Mouse (Mus musculus): ENCODE results near the gene 1500011B03Rik. TPM values are rescaled to one million over a fixed set of nuclear protein-coding genes. Genes with fewer than 3 reads are reported as not detected.

1500011B03Rik gene
- polyA plus RNA-seq (2012; rRNA removed), result 13.9 and 14.2 TPM in 2 replicates

DNA sequence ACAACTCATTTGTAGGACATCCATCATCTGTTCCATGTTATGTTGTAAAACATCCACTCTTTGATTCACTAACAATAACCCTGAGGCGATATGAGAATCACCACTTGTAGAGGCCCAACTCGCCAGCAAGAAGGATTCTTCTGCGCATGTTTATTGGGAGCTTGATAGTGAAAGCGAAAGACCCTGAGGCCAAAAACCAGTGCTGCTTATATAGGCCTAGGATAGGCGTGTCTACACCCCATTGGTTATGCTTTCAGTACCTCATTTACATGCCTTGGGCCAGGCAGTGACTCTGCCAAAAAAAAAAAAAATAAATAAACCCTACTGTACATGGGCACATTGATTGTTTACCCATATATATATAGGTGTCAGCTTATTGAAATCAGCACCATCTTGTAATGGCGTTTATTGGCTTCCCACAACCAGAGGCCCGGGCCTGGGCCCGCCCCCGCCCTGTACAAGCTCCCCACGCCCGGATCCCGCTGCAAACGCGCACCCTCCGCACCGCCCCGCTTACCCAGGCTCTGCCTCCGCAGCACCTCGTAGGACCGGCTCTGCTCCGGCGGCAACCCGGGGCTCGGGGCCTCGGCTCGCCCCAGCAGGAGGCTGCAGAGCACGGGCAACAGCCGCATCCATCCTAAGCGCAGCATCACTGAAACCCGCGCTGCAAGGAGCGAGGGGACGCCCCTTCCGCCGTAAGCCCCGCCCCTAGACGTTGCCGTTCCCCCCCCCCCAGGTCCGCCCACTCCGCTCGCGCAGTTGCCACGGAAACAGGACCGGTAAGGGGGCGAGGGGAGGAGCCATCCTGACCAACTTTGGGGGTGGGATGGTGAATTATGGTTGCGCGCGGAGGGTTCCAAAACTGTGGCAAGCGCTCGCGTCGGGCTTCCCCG is at the start of gene 1500011B03Rik:
Gene 1500011B03Rik, minus strand, starts transcription at position 673 of the 893 bp plus-strand sequence.

GRCm38 (mm10) chr5:114858582-114858981 is 35.3 kb upstream of the 1500011B03Rik start, which contains the start of gene Gm9936:
Gene Gm9936, minus strand, starts transcription at chr5:114858682.

GRCm38 (mm10) chr5:114853364-114853763 is 30.1 kb upstream of the 1500011B03Rik start, which contains the start of gene 4930519G04Rik:
Gene 4930519G04Rik, plus strand, starts transcription at chr5:114853664.

GRCm38 (mm10) chr5:114775056-114775979 is 48.0 kb downstream of the 1500011B03Rik start, which contains the start of gene Git2:
Gene Git2, minus strand, starts transcription at chr5:114775517.

GRCm38 (mm10) chr5:114774403-114775051 is 48.7 kb downstream of the 1500011B03Rik start, which contains the start of gene Ankrd13a:
Gene Ankrd13a, plus strand, starts transcription at chr5:114774677.

Other genes starting within 250 kb of the 1500011B03Rik start
- 0.58 and 0.63 TPM in 2 replicates for gene Trpv4, start 165.0 kb downstream of the 1500011B03Rik start, polyA plus RNA-seq (2012; rRNA removed)
- gene Gltp, start 132.5 kb downstream of the 1500011B03Rik start, polyA plus RNA-seq (2012; rRNA removed), result 14.7 and 16.2 TPM in 2 replicates
- gene Tchp, start 115.7 kb downstream of the 1500011B03Rik start, polyA plus RNA-seq (2012; rRNA removed), result 4.8 and 5.4 TPM in 2 replicates
- 28.5 and 31.8 TPM in 2 replicates for gene Ankrd13a, start 48.8 kb downstream of the 1500011B03Rik start, polyA plus RNA-seq (2012; rRNA removed)
- gene Git2, start 48.0 kb downstream of the 1500011B03Rik start, polyA plus RNA-seq (2012; rRNA removed), result 14.6 and 19.2 TPM in 2 replicates
- 0.01 TPM in 1 of 2 replicates, not detected in the other for gene 4930519G04Rik, start 30.2 kb upstream of the 1500011B03Rik start, polyA plus RNA-seq (2012; rRNA removed)
- gene Gm9936, start 35.2 kb upstream of the 1500011B03Rik start, polyA plus RNA-seq (2012; rRNA removed), result 0.01 TPM in 1 of 2 replicates, not detected in the other
- gene Oasl2, start 73.5 kb upstream of the 1500011B03Rik start, polyA plus RNA-seq (2012; rRNA removed), result 12.9 and 17.0 TPM in 2 replicates
- 3.1 and 6.2 TPM in 2 replicates for gene Oasl1, start 99.8 kb upstream of the 1500011B03Rik start, polyA plus RNA-seq (2012; rRNA removed)
- 7.1 and 7.9 TPM in 2 replicates for gene 2210016L21Rik, start 118.7 kb upstream of the 1500011B03Rik start, polyA plus RNA-seq (2012; rRNA removed)
- gene Hnf1a, start 147.6 kb upstream of the 1500011B03Rik start, polyA plus RNA-seq (2012; rRNA removed), result 2.3 and 2.7 TPM in 2 replicates
- gene Sppl3, start 187.7 kb upstream of the 1500011B03Rik start, polyA plus RNA-seq (2012; rRNA removed), result 13.8 and 16.0 TPM in 2 replicates